Mouse (Mus musculus) midbrain, embryonic 16.5 days (tissue): Measurements from ENCODE around the gene Trdmt1. TPM values are rescaled to one million over a fixed set of nuclear protein-coding genes. Genes with fewer than 3 reads are reported as not detected.

Source experiments
- polyA plus RNA-seq: library from polyadenylated mRNA; unstranded; fragments of >200 nt; fragmentation: Nextera tagmentation; extraction: Ambion mirVana; gene quantifications from 2 replicates; pipeline ENCODE4 v1.2.1, GENCODE M21; 2015

Trdmt1 gene
- polyA plus RNA-seq, 1 experiment from 2014 or later, result 8.5 TPM

Other genes starting within 250 kb of the Trdmt1 start
- gene Cubn, start 52.9 kb downstream of the Trdmt1 start, polyA plus RNA-seq, result 0.63 and 0.80 TPM in 2 replicates
- gene Vim, start 29.3 kb upstream of the Trdmt1 start, polyA plus RNA-seq, result 306 and 363 TPM in 2 replicates
- 1.4 and 1.9 TPM in 2 replicates for gene St8sia6, start 249.4 kb upstream of the Trdmt1 start, polyA plus RNA-seq